Mouse (Mus musculus) C2C12 (cell line): Measurements from ENCODE around the gene March9. TPM values are rescaled to one million over a fixed set of nuclear protein-coding genes. Genes with fewer than 3 reads are reported as not detected.

Source experiments
- H3K27me3 ChIP-seq: one replicate; pipeline ENCODE4 v1.6.1; 2011; ENCODE audit not compliant: control insufficient read depth, insufficient read depth, insufficient read length
- H3K36me3 ChIP-seq: one replicate; pipeline ENCODE4 v1.6.1; 2011; ENCODE audit not compliant: control insufficient read depth, insufficient read depth
- H3K4me3 ChIP-seq: one replicate; pipeline ENCODE4 v1.5.1; 2011; ENCODE audit warnings: mild to moderate bottlenecking, control low read depth; ENCODE audit not compliant: poor library complexity, insufficient read depth, severe bottlenecking
- H3K79me2 ChIP-seq: one replicate; pipeline ENCODE4 v1.6.1; 2011; ENCODE audit not compliant: control insufficient read depth, insufficient read depth
- H3K79me3 ChIP-seq: one replicate; pipeline ENCODE4 v1.6.1; 2011; ENCODE audit warnings: low read depth, control low read depth
- H3ac ChIP-seq: one replicate; pipeline ENCODE3; 2011; ENCODE audit warnings: low read depth; ENCODE audit not compliant: control insufficient read depth, insufficient read length
- CEBPB ChIP-seq: IDR thresholded peaks from one replicate; pipeline ENCODE4 v1.6.1; 2011; ENCODE audit warnings: low read depth, mild to moderate bottlenecking, control low read depth, moderate library complexity
- CTCF ChIP-seq: IDR thresholded peaks from one replicate; pipeline ENCODE4 v1.5.1; 2011; ENCODE audit not compliant: control insufficient read depth, insufficient read depth, insufficient read length
- FOSL1 ChIP-seq: IDR thresholded peaks from one replicate; pipeline ENCODE4 v1.8.0; 2011; ENCODE audit warnings: mild to moderate bottlenecking, low read length; ENCODE audit not compliant: poor library complexity, insufficient read depth, severe bottlenecking
- MAX ChIP-seq: IDR thresholded peaks from one replicate; pipeline ENCODE4 v1.6.1; 2011; ENCODE audit warnings: mild to moderate bottlenecking, control low read depth
- MYOD1 ChIP-seq: IDR thresholded peaks from one replicate; pipeline ENCODE4 v1.6.1; 2011; ENCODE audit warnings: low read depth; ENCODE audit not compliant: control insufficient read depth, insufficient read length
- MYOG ChIP-seq: IDR thresholded peaks from one replicate; pipeline ENCODE4 v1.6.1; 2011; ENCODE audit not compliant: control insufficient read depth, insufficient read length; ENCODE audit errors: extremely low read depth
- USF1 ChIP-seq: IDR thresholded peaks from one replicate; pipeline ENCODE4 v1.6.1; 2011; ENCODE audit warnings: low read depth, mild to moderate bottlenecking, control low read depth, moderate library complexity
- polyA plus RNA-seq: library from polyadenylated mRNA; unstranded; fragments of >200 nt; fragmentation: generic; extraction: Trizol; gene quantifications from one replicate; pipeline ENCODE4 v1.2.1, GENCODE M21; 2012; ENCODE audit warnings: missing spikeins

March9 gene
- polyA plus RNA-seq, 1 experiment: 3.0 TPM

- Histone ChIP-seq H3K79me3 (peaks cover 2% of the 10 kb centered on the region), H3ac (peak overlapping the region; percentile 100), H3K4me3 (peak overlapping the region; percentile 71)
These were observed 18.1 kb downstream of the March9 start for GRCm38 (mm10) chr10:127041774-127042338.

GRCm38 (mm10) chr10:127041274-127041766 is 18.7 kb downstream of the March9 start, which contains the start of the genes Mettl1 and Eef1akmt3:
Gene Mettl1, plus strand, starts transcription at chr10:127041414.
Gene Eef1akmt3, minus strand, starts transcription at chr10:127041513.
- H3K27me3 ChIP-seq: no peaks in the 10 kb centered on the region
- no peak for TF ChIP-seq FOSL1
- TF ChIP-seq MAX: no peak
- TF ChIP-seq USF1: no peak
- no peak for TF ChIP-seq CEBPB
- TF ChIP-seq CTCF: no peak
- no peak for TF ChIP-seq MYOG
- TF ChIP-seq MYOD1: no peak
- peak within 1 kb of the TSS; percentile 71 for H3K4me3 ChIP-seq
- H3K79me2 ChIP-seq: peaks cover 21% of the 10 kb centered on the region
- H3K36me3 ChIP-seq: peaks cover 27% of the 10 kb centered on the region
- H3ac ChIP-seq: peak within 1 kb of the TSS; percentile 100
- H3K79me3 ChIP-seq: peaks cover 2% of the 10 kb centered on the region

More at GRCm38 (mm10) chr10:127041774-127042338, 18.1 kb downstream of the March9 start:
- Histone ChIP-seq H3K27me3 (no peaks in the 10 kb centered on the region), H3K36me3 (peaks cover 27% of the 10 kb centered on the region), H3K79me2 (peaks cover 21% of the 10 kb centered on the region)
- TF ChIP-seq MAX: peak; percentile 98
- TF ChIP-seq FOSL1: no peak

GRCm38 (mm10) chr10:127040569-127041214 is 19.3 kb downstream of the March9 start:
- TF ChIP-seq CTCF: no peak
- no peak for TF ChIP-seq MYOG
- no peak for TF ChIP-seq FOSL1
- no peak for TF ChIP-seq MYOD1
- TF ChIP-seq MAX: no peak
- no peak for TF ChIP-seq USF1
- no peak for TF ChIP-seq CEBPB
- Histone ChIP-seq H3K36me3 (peaks cover 23% of the 10 kb centered on the region), H3K79me3 (peaks cover 2% of the 10 kb centered on the region), H3K79me2 (peaks cover 21% of the 10 kb centered on the region), H3ac (peak overlapping the region; percentile 65), H3K4me3 (peak overlapping the region; percentile 71), H3K27me3 (no peaks in the 10 kb centered on the region)

- Histone ChIP-seq H3K4me3 (no peak overlapping the region), H3ac (no peak overlapping the region), H3K36me3 (no peaks in the 10 kb centered on the region), H3K79me2 (peaks cover 7% of the 10 kb centered on the region), H3K79me3 (no peaks in the 10 kb centered on the region), H3K27me3 (no peaks in the 10 kb centered on the region)
- TF ChIP-seq CEBPB (no peak), USF1 (no peak), MYOG (no peak), FOSL1 (no peak), MAX (no peak), CTCF (no peak), MYOD1 (no peak)
These were observed 22.3 kb downstream of the March9 start for GRCm38 (mm10) chr10:127037641-127038040.

- TF ChIP-seq MYOG (no peak), MAX (no peak), FOSL1 (no peak), USF1 (no peak), MYOD1 (no peak), CTCF (no peak), CEBPB (no peak)
- no peaks in the 10 kb centered on the region for H3K27me3 ChIP-seq
- H3K79me3 ChIP-seq: no peaks in the 10 kb centered on the region
- H3ac ChIP-seq: no peak overlapping the region
- no peak overlapping the region for H3K4me3 ChIP-seq
- no peaks in the 10 kb centered on the region for H3K36me3 ChIP-seq
- H3K79me2 ChIP-seq: no peaks in the 10 kb centered on the region
These were observed 23.7 kb downstream of the March9 start for GRCm38 (mm10) chr10:127036273-127036672.
